Mouse (Mus musculus) thymus, adult 2 months (tissue): ENCODE results near the gene Ptpn3. TPM values are rescaled to one million over a fixed set of nuclear protein-coding genes. Genes with fewer than 3 reads are reported as not detected.

Source experiments
- DNase-seq: peaks from one replicate; pipeline ENCODE4 v3.0.0; 2021
- H3K27ac ChIP-seq: fragments of 200-500 bp; 2 replicates; pipeline ENCODE4 v1.5.1; 2012; ENCODE audit warnings: low read length, control low read depth; ENCODE audit not compliant: control insufficient read depth, insufficient read depth
- H3K27me3 ChIP-seq: fragments of 200-500 bp; 2 replicates; pipeline ENCODE4 v1.6.1; 2012; ENCODE audit warnings: mild to moderate bottlenecking, low read length, moderate library complexity, mixed read lengths; ENCODE audit not compliant: control insufficient read depth, insufficient read depth
- H3K36me3 ChIP-seq: fragments of 200-500 bp; 2 replicates; pipeline ENCODE4 v1.6.1; 2012; ENCODE audit warnings: mild to moderate bottlenecking, low read length, moderate library complexity; ENCODE audit not compliant: control insufficient read depth, insufficient read depth
- H3K4me1 ChIP-seq: fragments of 200-500 bp; replicated peaks from 2 replicates; pipeline ENCODE4 v1.6.1; 2012; ENCODE audit warnings: low read length; ENCODE audit not compliant: control insufficient read depth, insufficient read depth
- H3K4me3 ChIP-seq: fragments of 200-500 bp; 2 replicates; pipeline ENCODE4 v1.5.1; 2012; ENCODE audit warnings: mild to moderate bottlenecking, low read length, control low read depth, moderate library complexity; ENCODE audit not compliant: control insufficient read depth, insufficient read depth
- CTCF ChIP-seq: fragments of 200-500 bp; IDR thresholded peaks from 2 replicates; pipeline ENCODE4 v1.5.1; 2012; ENCODE audit warnings: mild to moderate bottlenecking, control low read depth, low read length, moderate library complexity, borderline replicate concordance; ENCODE audit not compliant: control insufficient read depth, poor library complexity, insufficient read depth; ENCODE audit errors: extremely low read depth
- POLR2A ChIP-seq: fragments of 200-500 bp; IDR thresholded peaks from 2 replicates; pipeline ENCODE4 v1.6.1; 2012; ENCODE audit warnings: mild to moderate bottlenecking, low read length, control low read depth, moderate library complexity; ENCODE audit not compliant: control insufficient read depth, poor library complexity, insufficient read depth; ENCODE audit errors: extremely low read depth
- whole genome bisulfite sequencing: fragments of 180-500 bp; shearing (Covaris S2); methylation state at CpG from one replicate; pipeline ENCODE4 v1.1.7; 2018; 5-methylcytosine and 5-hydroxymethylcytosine counted together
- polyA plus RNA-seq: library from polyadenylated mRNA; depleted of rRNA; stranded (reverse); fragments of >200 nt; gene quantifications from 2 replicates; pipeline ENCODE4 v1.2.3, GENCODE M21; 2012

Ptpn3 gene
- polyA plus RNA-seq, 1 experiment: 3.3 TPM

- H3K27ac ChIP-seq: no peak overlapping the region
- H3K4me3 ChIP-seq: no peak overlapping the region
- H3K27me3 ChIP-seq: no peaks in the 10 kb centered on the region
- TF ChIP-seq POLR2A (no peak), CTCF (no peak)
- no peak for DNase-seq
- no peaks in the 10 kb centered on the region for H3K36me3 ChIP-seq
- H3K4me1 ChIP-seq: no peaks in the 10 kb centered on the region
- WGBS: 91% methylated on average over 10 of the region's 10 CpGs
These were observed 126.3 kb downstream of the Ptpn3 start for GRCm38 (mm10) chr4:57175329-57175728.

GRCm38 (mm10) chr4:57172861-57173260 lies 128.8 kb downstream of the Ptpn3 start:
- Histone ChIP-seq H3K27me3 (no peaks in the 10 kb centered on the region), H3K4me3 (no peak overlapping the region), H3K36me3 (no peaks in the 10 kb centered on the region), H3K27ac (no peak overlapping the region), H3K4me1 (no peaks in the 10 kb centered on the region)
- WGBS: 73% methylated on average over 8 of the region's 8 CpGs
- TF ChIP-seq POLR2A (no peak), CTCF (no peak)
- no peak for DNase-seq

GRCm38 (mm10) chr4:57171817-57172216 lies 129.8 kb downstream of the Ptpn3 start:
- Histone ChIP-seq H3K27ac (no peak overlapping the region), H3K4me3 (no peak overlapping the region), H3K4me1 (no peaks in the 10 kb centered on the region), H3K27me3 (no peaks in the 10 kb centered on the region), H3K36me3 (no peaks in the 10 kb centered on the region)
- TF ChIP-seq POLR2A (no peak), CTCF (no peak)
- DNase-seq: no peak
- 88% methylated on average over 5 of the region's 5 CpGs for WGBS

- WGBS: 90% methylated on average over 3 of the region's 3 CpGs
- no peaks in the 10 kb centered on the region for H3K36me3 ChIP-seq
- H3K4me1 ChIP-seq: no peaks in the 10 kb centered on the region
- TF ChIP-seq CTCF: no peak
- TF ChIP-seq POLR2A: no peak
- H3K4me3 ChIP-seq: no peak overlapping the region
- H3K27me3 ChIP-seq: no peaks in the 10 kb centered on the region
- H3K27ac ChIP-seq: no peak overlapping the region
- DNase-seq: no peak
These were observed 133.0 kb downstream of the Ptpn3 start for GRCm38 (mm10) chr4:57168680-57169079.

GRCm38 (mm10) chr4:57168277-57168676 lies 133.4 kb downstream of the Ptpn3 start:
- H3K36me3 ChIP-seq: no peaks in the 10 kb centered on the region
- WGBS: 85% methylated on average over 1 of the region's 1 CpGs
- no peak overlapping the region for H3K4me3 ChIP-seq
- H3K4me1 ChIP-seq: no peaks in the 10 kb centered on the region
- no peak for DNase-seq
- no peak overlapping the region for H3K27ac ChIP-seq
- TF ChIP-seq POLR2A (no peak), CTCF (no peak)
- H3K27me3 ChIP-seq: no peaks in the 10 kb centered on the region

- 54% methylated on average over 12 of the region's 12 CpGs for WGBS
- H3K27me3 ChIP-seq: no peaks in the 10 kb centered on the region
These were observed 134.4 kb downstream of the Ptpn3 start for GRCm38 (mm10) chr4:57166922-57167870.

More at GRCm38 (mm10) chr4:57166922-57167870, 134.4 kb downstream of the Ptpn3 start:
- Histone ChIP-seq H3K36me3 (no peaks in the 10 kb centered on the region), H3K27ac (no peak overlapping the region), H3K4me3 (no peak overlapping the region), H3K4me1 (no peaks in the 10 kb centered on the region)
- DNase-seq: no peak
- TF ChIP-seq POLR2A: no peak
- TF ChIP-seq CTCF: no peak
